In the genomic region with DNA sequence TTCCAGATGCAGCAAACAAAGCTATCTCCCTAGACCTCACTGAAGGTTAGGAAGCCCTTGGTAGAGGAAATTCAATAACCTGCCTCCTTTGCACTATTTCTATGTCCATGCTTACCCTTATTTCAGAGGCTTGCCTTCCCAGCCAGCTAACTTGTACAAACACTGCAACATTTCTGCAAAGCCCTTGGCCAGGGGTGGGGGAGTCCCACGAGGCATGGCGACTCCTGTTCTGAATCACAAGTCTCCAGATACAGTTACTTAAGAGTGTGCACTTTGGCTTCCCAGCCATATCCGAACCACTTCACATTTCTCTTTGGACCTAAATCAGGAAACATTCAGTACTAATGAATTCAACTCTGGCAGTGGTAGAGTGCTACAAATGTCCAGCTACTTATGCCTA, we compare ENCODE assay signal across 29 mouse cellular contexts. TPM values are rescaled to one million over a fixed set of nuclear protein-coding genes. Genes with fewer than 3 reads are reported as not detected.
DNase-seq lines count a peak whose midpoint lies in the region; ATAC-seq lines count a peak whose summit lies in the region.
"Had no signal": no experiment of that assay in that cellular context is flagged by ENCODE, and none has a peak within 500 bp of the region (broad histone marks: within the 10 kb centered on the region; RNA-seq: fewer than 3 reads in every experiment).

No protein-coding gene starts in this region.

- H3K4me3 ChIP-seq in heart, embryonic 12.5 days: no peak overlapping the region
- H3K4me3 ChIP-seq: embryonic facial prominence, embryonic 10.5 days; embryonic facial prominence, embryonic 15.5 days; forebrain, embryonic 12.5 days; kidney, embryonic 15.5 days; left cerebral cortex, adult 2 months; limb, embryonic 15.5 days; liver, embryonic 13.5 days; midbrain, embryonic 10.5 days; midbrain, embryonic 15.5 days had no signal

- no peak for ATAC-seq in heart, embryonic 12.5 days (ENCODE audit: insufficient number of reproducible peaks, low FRiP score)
- no peak for ATAC-seq in megakaryocyte progenitor cell, adult 5-6 weeks (replicated peaks; ENCODE audit: poor library complexity)
- ATAC-seq: forebrain, postnatal 0 days; hindbrain, embryonic 16.5 days; lung, postnatal 0 days; midbrain, embryonic 15.5 days had no signal

- DNase-seq in gastrocnemius, adult 18-20 months (ENCODE audit: low spot score): peak; percentile 55
- no peak for DNase-seq in gastrocnemius, postnatal 4 days (ENCODE audit: low spot score in 2 of 2)
- peak; percentile 25 to 33 for DNase-seq in heart, adult 9 months (ENCODE audit: low spot score in 2 of 2)
- peak; percentile 39 for DNase-seq in adipocyte (ENCODE audit: low spot score)
- DNase-seq in heart, postnatal 36 days: peak; percentile 10 to 28
- DNase-seq in layer of hippocampus, postnatal 25 days (ENCODE audit: extremely low spot score in 1 of 2, low spot score in 1 of 2): no peak
- DNase-seq: adrenal gland, adult 8-10 months; cerebellum, adult 8-10 months; cerebellum, postnatal 25 days; forebrain, postnatal 0 days; kidney, adult 18-20 months; kidney, postnatal 25 days; liver, embryonic 13.5 days; right cerebral cortex, adult 18-20 months; right cerebral cortex, postnatal 4 days; thymus, adult 2 months; thymus, postnatal 4 days had no signal

- H3K27me3 ChIP-seq in heart, embryonic 12.5 days (replicated peaks): no peaks in the 10 kb centered on the region
- H3K27me3 ChIP-seq: embryonic facial prominence, embryonic 15.5 days; forebrain, embryonic 12.5 days; kidney, embryonic 15.5 days; limb, embryonic 15.5 days; liver, embryonic 13.5 days; midbrain, embryonic 15.5 days had no signal

- no peak overlapping the region for H3K4me2 ChIP-seq in heart, embryonic 12.5 days
- H3K4me2 ChIP-seq: embryonic facial prominence, embryonic 15.5 days; forebrain, embryonic 12.5 days; kidney, embryonic 15.5 days; limb, embryonic 15.5 days; liver, embryonic 13.5 days; midbrain, embryonic 15.5 days had no signal

- H3K27ac ChIP-seq in heart, embryonic 12.5 days (ENCODE audit: poor library complexity, severe bottlenecking): no peak overlapping the region
- H3K27ac ChIP-seq: embryonic facial prominence, embryonic 10.5 days; embryonic facial prominence, embryonic 15.5 days; forebrain, embryonic 12.5 days; kidney, embryonic 15.5 days; left cerebral cortex, adult 2 months; limb, embryonic 15.5 days; liver, embryonic 13.5 days; midbrain, embryonic 10.5 days; midbrain, embryonic 15.5 days had no signal

- no peak overlapping the region for H3K9ac ChIP-seq in heart, embryonic 12.5 days
- H3K9ac ChIP-seq: embryonic facial prominence, embryonic 15.5 days; forebrain, embryonic 12.5 days; forebrain, postnatal 0 days; kidney, embryonic 15.5 days; limb, embryonic 15.5 days; liver, embryonic 13.5 days; midbrain, embryonic 15.5 days had no signal

- H3K9me3 ChIP-seq in heart, embryonic 12.5 days (replicated peaks): no peaks in the 10 kb centered on the region
- H3K9me3 ChIP-seq: embryonic facial prominence, embryonic 10.5 days; embryonic facial prominence, embryonic 15.5 days; forebrain, embryonic 12.5 days; kidney, embryonic 15.5 days; limb, embryonic 15.5 days; liver, embryonic 13.5 days; midbrain, embryonic 10.5 days; midbrain, embryonic 15.5 days had no signal

- H3K36me3 ChIP-seq in heart, embryonic 12.5 days: no peaks in the 10 kb centered on the region
- H3K36me3 ChIP-seq: embryonic facial prominence, embryonic 10.5 days; embryonic facial prominence, embryonic 15.5 days; forebrain, embryonic 12.5 days; limb, embryonic 15.5 days; liver, embryonic 13.5 days; midbrain, embryonic 10.5 days; midbrain, embryonic 15.5 days had no signal

- intact Hi-C loops in heart, postnatal 36 days (cut with DNase I): no loop called here

- 42% methylated on average over 3 of the region's 3 CpGs for WGBS in heart, embryonic 12.5 days

- peaks cover 8% of the 10 kb centered on the region; the same call in 1 of the 2 replicates for H3K4me1 ChIP-seq in heart, embryonic 12.5 days (replicated peaks)
- H3K4me1 ChIP-seq: embryonic facial prominence, embryonic 15.5 days; forebrain, embryonic 12.5 days; kidney, embryonic 15.5 days; liver, embryonic 13.5 days; midbrain, embryonic 10.5 days; midbrain, embryonic 15.5 days had no signal

RNA-seq across cellular contexts. Expression of a gene that starts 27.5 kb away (rescaled TPM):
- total RNA-seq in gastrocnemius, adult 18-20 months (2021): 1 to 10 TPM; 3.3 to 5.6 TPM
- total RNA-seq in gastrocnemius, postnatal 4 days (2021): 10 to 100 TPM; 17.6 to 20.0 TPM
- polyA plus RNA-seq in heart, embryonic 12.5 days (2016; fragmentation: Nextera tagmentation; extraction: Ambion mirVana): 4.6 TPM in 2 replicates
- total RNA-seq in heart, postnatal 36 days (2021): 10 to 100 TPM in 1 of 2 experiments, 1 to 10 TPM in 1; 9.3 to 11.4 TPM
- 0.05 TPM in 1 of 2 replicates, not detected in the other for total RNA-seq in megakaryocyte progenitor cell, adult 5-6 weeks (2015)
- total RNA-seq in megakaryocyte progenitor cell, adult 5-6 weeks (2017): not detected in 2 replicates
- under 1 TPM; 0.69 to 0.73 TPM for total RNA-seq in layer of hippocampus, postnatal 25 days (2021)

Comparison
In these comparisons a context has a peak if more than half of its experiments do, and no peak if none do; other contexts are left out.
1. DNase-seq: peak in gastrocnemius, adult 18-20 months (single experiment), heart, adult 9 months (2 of 2), adipocyte (single experiment) and heart, postnatal 36 days (2 of 2); none in gastrocnemius, postnatal 4 days (0 of 2) and layer of hippocampus, postnatal 25 days (0 of 2).